In genomic region chr10:57841638-57842509, GRCm38 (mm10) we compare ENCODE assay signal across 8 mouse cellular contexts. TPM values are rescaled to one million over a fixed set of nuclear protein-coding genes. Genes with fewer than 3 reads are reported as not detected.
A peak's percentile ranks its signal among the peaks of the same experiment; 100 is the strongest.
DNase-seq lines count a peak whose midpoint lies in the region; ATAC-seq and TF ChIP-seq lines count a peak whose summit lies in the region.
"Had no signal": no experiment of that assay in that cellular context is flagged by ENCODE, and none has a peak within 500 bp of the region (broad histone marks: within the 10 kb centered on the region; RNA-seq: fewer than 3 reads in every experiment).

No protein-coding gene starts in this region.

- H3K4me1 ChIP-seq in ES-Bruce4 (ENCODE audit: control insufficient read depth, insufficient read depth, low read length): no peaks in the 10 kb centered on the region
- H3K4me1 ChIP-seq: liver, embryonic 15.5 days had no signal

- H3K27ac ChIP-seq in ES-Bruce4 (ENCODE audit: insufficient read depth, low read length): no peak overlapping the region
- H3K27ac ChIP-seq: liver, embryonic 15.5 days had no signal

- no peak for TF ChIP-seq POLR2A in ES-Bruce4 (IDR thresholded peaks at IDR 0.05; ENCODE audit: insufficient read depth, low read length)

- no peaks in the 10 kb centered on the region for H3K27me3 ChIP-seq in ES-Bruce4 (ENCODE audit: control insufficient read depth, insufficient read depth, low read length, poor library complexity, severe bottlenecking)

- no peak overlapping the region for H3K4me3 ChIP-seq in ES-Bruce4 (ENCODE audit: low read depth, low read length)
- H3K4me3 ChIP-seq: liver, embryonic 15.5 days had no signal

- intact Hi-C loops in gastrocnemius, postnatal 14 days (cut with DNase I; ENCODE audit: low total_unique reads): loop anchor here (2.0 kb wide), 1 partner anchor 99 kb away; no protein-coding TSS in a partner anchor

- H3K9ac ChIP-seq in ES-Bruce4 (ENCODE audit: low read depth, poor library complexity, severe bottlenecking): no peak overlapping the region
- H3K9ac ChIP-seq: liver, embryonic 15.5 days had no signal

- peak; percentile 92 for ATAC-seq in common myeloid progenitor, adult 5-6 weeks (replicated peaks; ENCODE audit: low read depth, poor library complexity, severe bottlenecking)

- H3K36me3 ChIP-seq in ES-Bruce4 (ENCODE audit: control insufficient read depth, insufficient read depth, low read length, poor library complexity, severe bottlenecking): no peaks in the 10 kb centered on the region
- H3K36me3 ChIP-seq: liver, embryonic 15.5 days had no signal

- peak; percentile 68 for DNase-seq in ZHBTc4 (ENCODE audit: low read depth, low spot score)
- DNase-seq in gastrocnemius, postnatal 14 days: peak; percentile 15
- peak; percentile 79 for DNase-seq in layer of hippocampus, adult 11-12 months (ENCODE audit: low spot score)
- peak; percentile 53 for DNase-seq in lung, postnatal 25 days (ENCODE audit: low spot score)
- DNase-seq in right cerebral cortex, adult 2 months (ENCODE audit: low spot score in 2 of 2): peak; percentile 70 to 79

- peaks cover 4% of the 10 kb centered on the region; the same call in 1 of the 2 replicates for H3K9me3 ChIP-seq in ES-Bruce4 (replicated peaks; ENCODE audit: control insufficient read depth, insufficient read depth, low read length, poor library complexity, severe bottlenecking)
- H3K9me3 ChIP-seq: liver, embryonic 15.5 days had no signal

- no peak for TF ChIP-seq EP300 in ES-Bruce4 (IDR thresholded peaks at IDR 0.05; ENCODE audit: insufficient read depth, low read depth, low read length)

- peak; percentile 44 for TF ChIP-seq CTCF in ES-Bruce4 (IDR thresholded peaks at IDR 0.05; ENCODE audit: low read depth, low read length)

RNA-seq across cellular contexts. Expression of gene Smpdl3a, which starts 47.7 kb away (rescaled TPM):
- polyA plus RNA-seq in ES-Bruce4 (2011; ENCODE audit: insufficient read depth, insufficient read length, low read depth, missing spikeins): 0.91 and 1.8 TPM in 2 replicates
- total RNA-seq in common myeloid progenitor, adult 5-6 weeks (2017): 17.9 and 23.8 TPM in 2 replicates
- total RNA-seq in gastrocnemius, postnatal 14 days (2021): 10 to 100 TPM; 20.7 to 27.5 TPM

RNA-seq across cellular contexts. Expression of gene Fabp7, which starts 57.2 kb away (rescaled TPM):
- polyA plus RNA-seq in ES-Bruce4 (2011; ENCODE audit: insufficient read depth, insufficient read length, low read depth, missing spikeins): not detected in 2 replicates
- total RNA-seq in common myeloid progenitor, adult 5-6 weeks (2017): not detected in 2 replicates
- total RNA-seq in gastrocnemius, postnatal 14 days (2021): under 1 TPM; 0.49 to 0.90 TPM

Comparison
In these comparisons a context has a peak if more than half of its experiments do, and no peak if none do; other contexts are left out.
1. DNase-seq: peak in every context shown above with its lines; median percentile 79 in layer of hippocampus, adult 11-12 months; 74 in right cerebral cortex, adult 2 months; 68 in ZHBTc4; 53 in lung, postnatal 25 days; 15 in gastrocnemius, postnatal 14 days.